Mouse (Mus musculus): ENCODE data around the gene Rangap1. TPM values are rescaled to one million over a fixed set of nuclear protein-coding genes. Genes with fewer than 3 reads are reported as not detected.

Gene Rangap1
- polyA plus RNA-seq (2017; shearing (Covaris generic)): 10 to 100 TPM; 55.5 to 73.6 TPM

DNA sequence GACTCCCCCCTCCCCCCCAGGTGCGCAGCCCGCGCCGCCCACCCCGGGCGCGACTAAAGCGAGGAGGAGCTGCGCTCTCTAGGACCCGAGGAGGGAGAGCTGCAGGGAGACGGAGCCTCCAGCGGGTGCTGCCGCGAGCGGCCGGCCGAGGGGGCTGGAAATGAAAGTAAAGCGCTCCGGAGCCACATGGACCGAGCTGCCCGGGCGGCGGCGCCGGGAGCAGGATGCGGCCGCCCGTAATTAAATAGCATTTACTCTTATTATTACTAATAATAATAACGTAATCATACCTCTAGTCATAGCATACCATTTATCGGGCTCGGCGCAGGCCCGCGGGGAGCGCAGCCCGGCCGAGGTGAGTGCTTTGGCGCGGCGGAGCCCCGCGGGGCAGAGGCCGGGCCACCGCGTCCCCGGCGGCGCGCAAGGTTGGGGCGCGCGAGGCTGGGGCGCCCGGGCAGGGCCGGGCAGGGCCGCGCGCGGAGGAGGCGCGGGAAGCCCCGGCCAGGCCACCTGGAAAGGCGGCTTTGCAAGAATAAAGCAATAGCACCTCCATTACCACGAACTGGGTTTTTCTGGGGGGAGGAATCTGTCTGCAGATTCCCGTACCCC is at the start of gene Rangap1, which contains the start of gene Zc3h7b:
Gene Rangap1, minus strand, starts transcription at position 539 of the 609 bp plus-strand sequence.
Gene Zc3h7b, plus strand, starts transcription at position 66 of the 609 bp plus-strand sequence.

DNA sequence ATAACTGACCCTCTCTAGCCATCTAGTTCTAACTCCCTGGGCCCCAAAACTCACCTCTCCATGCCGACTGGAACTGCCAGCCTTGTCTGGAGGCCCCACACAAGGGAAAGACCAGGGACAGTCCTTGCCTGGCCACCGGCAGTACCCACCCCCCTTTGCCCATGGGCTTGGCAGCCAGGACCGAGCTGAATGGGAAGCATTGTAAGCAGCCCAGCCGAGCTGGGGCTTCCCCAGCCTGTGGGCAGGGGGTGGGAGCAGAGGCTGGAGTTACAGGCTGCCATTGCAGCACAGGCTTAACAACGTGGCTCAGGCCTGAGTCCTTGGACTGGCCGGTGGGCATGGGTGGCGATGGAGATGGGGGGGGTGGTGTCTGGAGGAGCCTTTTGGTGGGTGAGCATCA is 48.2 kb downstream of the Rangap1 start, which contains the start of gene Chadl:
Gene Chadl, minus strand, starts transcription at position 113 of the 400 bp plus-strand sequence.

DNA sequence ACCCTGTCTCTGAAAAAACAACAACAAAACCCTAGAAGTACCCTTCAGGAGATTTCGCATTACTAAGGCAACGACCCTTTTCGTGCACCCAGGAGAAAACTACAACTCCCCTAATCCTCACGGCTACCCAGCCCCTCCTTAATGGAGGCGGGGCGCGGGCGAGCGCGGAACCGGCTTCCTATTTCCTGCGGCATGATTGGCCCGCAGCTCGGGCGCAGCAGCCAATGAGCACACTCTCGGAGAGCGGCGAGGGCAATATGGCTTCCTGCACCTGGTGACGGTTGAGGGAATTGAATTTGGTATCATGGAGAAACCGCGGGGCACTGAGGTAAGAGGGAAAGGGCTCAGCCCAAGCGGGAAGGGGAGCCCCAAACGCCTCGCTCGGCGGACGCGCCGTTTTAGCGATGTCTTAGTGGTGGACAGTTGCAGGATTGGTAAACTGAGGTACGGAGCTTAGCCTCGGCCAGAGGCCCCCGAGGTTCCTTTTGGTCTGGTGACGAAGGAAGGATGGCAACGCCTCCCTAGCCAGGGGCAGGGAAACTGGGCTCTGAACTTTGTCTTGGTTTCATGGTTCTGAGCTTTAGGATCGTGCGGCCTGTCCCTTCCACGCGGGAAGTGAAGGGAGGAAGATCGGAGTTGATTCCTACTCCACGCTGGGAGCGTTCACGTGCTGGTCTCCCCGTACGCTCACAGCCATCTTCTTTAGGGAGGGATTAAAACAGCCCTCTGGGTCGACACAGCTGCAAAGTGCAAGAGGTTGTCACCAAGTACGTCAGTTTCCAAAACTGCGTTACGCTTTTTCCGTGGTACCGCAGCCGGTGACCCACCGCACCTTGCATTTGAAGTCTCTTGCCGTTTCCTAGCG is 81.4 kb downstream of the Rangap1 start, which contains the start of gene L3mbtl2:
Gene L3mbtl2, plus strand, starts transcription at position 193 of the 865 bp plus-strand sequence.

Other genes starting within 250 kb of the Rangap1 start
- 10 to 100 TPM; 26.0 to 46.0 TPM for gene Ep300, start 160.2 kb downstream of the Rangap1 start, polyA plus RNA-seq (2017; shearing (Covaris generic))
- 10 to 100 TPM; 16.6 to 21.7 TPM for gene L3mbtl2, start 81.6 kb downstream of the Rangap1 start, polyA plus RNA-seq (2017; shearing (Covaris generic))
- 1 to 10 TPM in 1 of 2 experiments, under 1 TPM in 1; 0.86 to 4.7 TPM for gene Chadl, start 48.2 kb downstream of the Rangap1 start, polyA plus RNA-seq (2017; shearing (Covaris generic))
- gene Zc3h7b, start 473 bp downstream of the Rangap1 start, polyA plus RNA-seq (2017; shearing (Covaris generic)): 1 to 10 TPM; 4.9 to 8.6 TPM
- 10 to 100 TPM; 19.1 to 22.6 TPM for gene Tef, start 56.9 kb upstream of the Rangap1 start, polyA plus RNA-seq (2017; shearing (Covaris generic))
- gene Tob2, start 113.3 kb upstream of the Rangap1 start, polyA plus RNA-seq (2017; shearing (Covaris generic)): 10 to 100 TPM; 33.5 to 63.3 TPM
- 100 to 1,000 TPM; 102 to 126 TPM for gene Phf5a, start 126.4 kb upstream of the Rangap1 start, polyA plus RNA-seq (2017; shearing (Covaris generic))
- 100 to 1,000 TPM in 1 of 2 experiments, 10 to 100 TPM in 1; 95.9 to 114 TPM for gene Aco2, start 126.8 kb upstream of the Rangap1 start, polyA plus RNA-seq (2017; shearing (Covaris generic))
- 10 to 100 TPM; 43.2 to 56.7 TPM for gene Polr3h, start 180.7 kb upstream of the Rangap1 start, polyA plus RNA-seq (2017; shearing (Covaris generic))
- under 1 TPM in 1 of 2 experiments, not detected in 1; 0.36 TPM for gene Csdc2, start 191.2 kb upstream of the Rangap1 start, polyA plus RNA-seq (2017; shearing (Covaris generic))
- 10 to 100 TPM in 1 of 2 experiments, 1 to 10 TPM in 1; 6.9 to 20.5 TPM for gene Pmm1, start 215.4 kb upstream of the Rangap1 start, polyA plus RNA-seq (2017; shearing (Covaris generic))
- gene 1700029P11Rik, start 235.0 kb upstream of the Rangap1 start, polyA plus RNA-seq (2017; shearing (Covaris generic)): not detected
- 10 to 100 TPM; 60.7 to 84.2 TPM for gene Xrcc6, start 242.3 kb upstream of the Rangap1 start, polyA plus RNA-seq (2017; shearing (Covaris generic))

All from activated CD4-positive, CD25-positive, alpha-beta regulatory T cell (primary cell).